Mouse (Mus musculus): ENCODE measurements around the gene Tsr1. TPM values are rescaled to one million over a fixed set of nuclear protein-coding genes. Genes with fewer than 3 reads are reported as not detected.

The Tsr1 gene
- total RNA-seq, 2 experiments from 2014 or later: 80.7 to 139 TPM

- ATAC-seq (replicated peaks; ENCODE audit: low FRiP score, low TSS enrichment, poor library complexity, severe bottlenecking): no peak
Measured at GRCm38 (mm10) chr11:74956006-74956405, 58.1 kb downstream of the Tsr1 start.

- ATAC-seq (replicated peaks; ENCODE audit: low FRiP score, low TSS enrichment, poor library complexity, severe bottlenecking): no peak
Measured at GRCm38 (mm10) chr11:74957600-74957999, 59.7 kb downstream of the Tsr1 start.

Other genes with a start within 250 kb of the Tsr1 start
- 90.8 and 92.3 TPM in 2 replicates for gene Cluh, start 248.6 kb upstream of the Tsr1 start, total RNA-seq (2014; fragmentation: Nextera tagmentation)
- 42.9 and 64.3 TPM in 2 replicates for gene Cluh, start 248.6 kb upstream of the Tsr1 start, total RNA-seq (2017)
- gene Pafah1b1, start 173.4 kb upstream of the Tsr1 start, total RNA-seq (2014; fragmentation: Nextera tagmentation): 41.2 and 43.9 TPM in 2 replicates
- gene Pafah1b1, start 173.4 kb upstream of the Tsr1 start, total RNA-seq (2017): 46.5 and 58.5 TPM in 2 replicates
- 18.0 and 36.3 TPM in 2 replicates for gene Mettl16, start 127.2 kb upstream of the Tsr1 start, total RNA-seq (2014; fragmentation: Nextera tagmentation)
- 43.1 and 44.7 TPM in 2 replicates for gene Mettl16, start 127.2 kb upstream of the Tsr1 start, total RNA-seq (2017)
- gene Mnt, start 67.2 kb upstream of the Tsr1 start, total RNA-seq (2014; fragmentation: Nextera tagmentation): 9.1 and 17.1 TPM in 2 replicates
- gene Mnt, start 67.2 kb upstream of the Tsr1 start, total RNA-seq (2017): 2.6 and 3.6 TPM in 2 replicates
- 8.3 and 10.3 TPM in 2 replicates for gene Sgsm2, start 1.0 kb upstream of the Tsr1 start, total RNA-seq (2014; fragmentation: Nextera tagmentation)
- 3.1 and 10.1 TPM in 2 replicates for gene Sgsm2, start 1.0 kb upstream of the Tsr1 start, total RNA-seq (2017)
- gene Smg6, start 27.8 kb downstream of the Tsr1 start, total RNA-seq (2014; fragmentation: Nextera tagmentation): 39.9 and 41.6 TPM in 2 replicates
- 41.3 and 49.0 TPM in 2 replicates for gene Smg6, start 27.8 kb downstream of the Tsr1 start, total RNA-seq (2017)
- gene Srr, start 27.9 kb downstream of the Tsr1 start, total RNA-seq (2014; fragmentation: Nextera tagmentation): 6.9 and 9.7 TPM in 2 replicates
- 4.9 and 7.4 TPM in 2 replicates for gene Srr, start 27.9 kb downstream of the Tsr1 start, total RNA-seq (2017)